Mouse (Mus musculus): Measurements from ENCODE around the gene Gm6408. TPM values are rescaled to one million over a fixed set of nuclear protein-coding genes. Genes with fewer than 3 reads are reported as not detected.

Gm6408 gene
- polyA plus RNA-seq, 1 experiment from 2014 or later, result not detected

Other genes with a start within 250 kb of the Gm6408 start
- 0.31 and 0.32 TPM in 2 replicates for gene Wasf3, start 97.0 kb upstream of the Gm6408 start, polyA plus RNA-seq (2016; fragmentation: Nextera tagmentation; extraction: Ambion mirVana)
- gene Gm6370, start 9.4 kb downstream of the Gm6408 start, polyA plus RNA-seq (2016; fragmentation: Nextera tagmentation; extraction: Ambion mirVana), result not detected in 2 replicates
- not detected in 2 replicates for gene 4930449I24Rik, start 20.4 kb downstream of the Gm6408 start, polyA plus RNA-seq (2016; fragmentation: Nextera tagmentation; extraction: Ambion mirVana)
- gene Gm3402, start 32.2 kb downstream of the Gm6408 start, polyA plus RNA-seq (2016; fragmentation: Nextera tagmentation; extraction: Ambion mirVana), result not detected in 2 replicates
- not detected in 2 replicates for gene Gm3404, start 43.8 kb downstream of the Gm6408 start, polyA plus RNA-seq (2016; fragmentation: Nextera tagmentation; extraction: Ambion mirVana)
- not detected in 2 replicates for gene Gm3409, start 55.7 kb downstream of the Gm6408 start, polyA plus RNA-seq (2016; fragmentation: Nextera tagmentation; extraction: Ambion mirVana)
- not detected in 2 replicates for gene Gm3415, start 74.2 kb downstream of the Gm6408 start, polyA plus RNA-seq (2016; fragmentation: Nextera tagmentation; extraction: Ambion mirVana)
- not detected in 2 replicates for gene Gpr12, start 103.3 kb downstream of the Gm6408 start, polyA plus RNA-seq (2016; fragmentation: Nextera tagmentation; extraction: Ambion mirVana)